Mouse (Mus musculus) erythroblast, embryonic 14.5 days (primary cell): ENCODE measurements at regions not wholly inside any gene's neighbourhood (a gene's known extent, or its start where the extent isn't known, plus 50 kb on each side); places are given as distances from the start of the nearest gene placed in this dataset.

Source experiments
- GATA1 ChIP-seq: IDR thresholded peaks from 2 replicates; pipeline ENCODE4 v1.6.1; 2012; ENCODE audit warnings: low read length, inconsistent platforms, mixed read lengths
- TAL1 ChIP-seq: IDR thresholded peaks from 3 replicates; pipeline ENCODE4 v1.6.1; 2012; ENCODE audit warnings: low read length, inconsistent platforms, mixed read lengths

DNA sequence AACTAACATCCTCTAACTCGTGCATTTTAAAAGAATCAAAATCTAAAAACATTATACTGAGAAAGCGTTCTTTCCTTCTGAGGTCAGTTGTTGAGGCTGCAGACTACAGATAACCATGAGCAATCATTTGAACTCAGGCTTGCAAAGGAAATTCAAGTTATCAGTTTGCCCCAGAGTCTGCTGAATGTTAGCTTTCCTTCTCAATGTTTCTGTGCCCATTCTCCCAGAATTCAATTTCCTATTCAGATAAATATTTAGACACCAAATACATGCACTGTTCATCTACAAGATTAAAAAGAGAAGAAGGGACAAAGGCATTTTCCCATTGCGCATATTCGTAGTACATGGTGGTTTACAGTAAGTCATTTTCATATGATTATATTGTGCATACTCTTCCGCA, 107.9 kb upstream of the Tank start:
- TF ChIP-seq TAL1 (0 out of 3 replicates have a peak, but pooled peaks have one; percentile 37), GATA1 (no peak)
